Mouse (Mus musculus): ENCODE data around the gene Ptpn1.

DNA sequence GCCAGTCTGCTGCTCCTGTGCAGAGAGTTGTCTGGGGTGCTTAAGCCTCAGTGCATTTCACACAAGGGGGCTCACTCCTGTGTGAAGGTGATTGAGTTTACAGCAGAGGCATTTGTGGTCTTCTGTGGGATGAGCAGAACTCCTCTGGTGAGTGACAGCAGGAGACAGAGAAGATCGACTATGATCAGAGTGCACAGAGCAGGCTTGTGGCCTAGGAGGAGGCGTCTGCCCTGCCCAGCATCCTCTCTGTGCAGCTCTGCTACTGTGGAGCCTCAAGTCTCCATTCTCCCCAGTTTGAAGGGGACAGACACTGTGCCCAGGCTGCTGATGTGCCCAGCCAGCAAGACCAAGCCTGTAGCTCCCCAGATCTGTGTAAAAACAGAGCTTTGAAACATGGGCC is 18.0 kb downstream of the Ptpn1 start:
- no peak for TF ChIP-seq GATA1 (IDR thresholded peaks at IDR 0.05; ENCODE audit: low read length)
- TF ChIP-seq TAL1 (IDR thresholded peaks at IDR 0.05; ENCODE audit: low read length), result no peak
